Comparison of ENCODE assay signal across 9 mouse cellular contexts in genomic region chr5:112382641-112383330, GRCm38 (mm10). TPM values are rescaled to one million over a fixed set of nuclear protein-coding genes. Genes with fewer than 3 reads are reported as not detected.
DNase-seq lines count a peak whose midpoint lies in the region; ATAC-seq lines count a peak whose summit lies in the region.
"Had no signal": no experiment of that assay in that cellular context is flagged by ENCODE, and none has a peak within 500 bp of the region (broad histone marks: within the 10 kb centered on the region; RNA-seq: fewer than 3 reads in every experiment).

No protein-coding gene starts in this region.

- WGBS in hindbrain, embryonic 13.5 days = 68% methylated on average over 17 of the region's 17 CpGs
- 73% methylated on average over 17 of the region's 17 CpGs for WGBS in hindbrain, embryonic 10.5 days
- WGBS in forebrain, embryonic 15.5 days = 59% methylated on average over 16 of the region's 17 CpGs
- 39% methylated on average over 17 of the region's 17 CpGs for WGBS in stomach, embryonic 15.5 days

- peaks cover 78% of the 10 kb centered on the region for H3K36me3 ChIP-seq in hindbrain, embryonic 13.5 days
- peaks cover 68% of the 10 kb centered on the region for H3K36me3 ChIP-seq in hindbrain, embryonic 10.5 days
- H3K36me3 ChIP-seq in forebrain, embryonic 15.5 days = peaks cover 42% of the 10 kb centered on the region
- H3K36me3 ChIP-seq in stomach, embryonic 15.5 days = peaks cover 5% of the 10 kb centered on the region; the same call in 1 of the 2 replicates

- no peaks in the 10 kb centered on the region for H3K9me3 ChIP-seq in hindbrain, embryonic 13.5 days
- no peaks in the 10 kb centered on the region for H3K9me3 ChIP-seq in hindbrain, embryonic 10.5 days
- H3K9me3 ChIP-seq in forebrain, embryonic 15.5 days = no peaks in the 10 kb centered on the region
- H3K9me3 ChIP-seq in stomach, embryonic 15.5 days = no peaks in the 10 kb centered on the region

- intact Hi-C loops in left cerebral cortex, postnatal 36 days (cut with DNase I) = no loop called here

- ATAC-seq in hindbrain, embryonic 13.5 days (ENCODE audit: low FRiP score) = no peak; the same call in 1 of the 2 replicates
- no peak; the same call in 1 of the 2 replicates for ATAC-seq in forebrain, embryonic 15.5 days (replicated peaks)
- no peak for ATAC-seq in stomach, embryonic 15.5 days (ENCODE audit: insufficient read depth, low FRiP score, low read depth)

- no peak overlapping the region for H3K4me3 ChIP-seq in hindbrain, embryonic 13.5 days
- H3K4me3 ChIP-seq in hindbrain, embryonic 10.5 days = no peak overlapping the region
- no peak overlapping the region for H3K4me3 ChIP-seq in forebrain, embryonic 15.5 days
- no peak overlapping the region for H3K4me3 ChIP-seq in stomach, embryonic 15.5 days (replicated peaks)

- no peak overlapping the region for H3K4me2 ChIP-seq in hindbrain, embryonic 13.5 days
- H3K4me2 ChIP-seq in forebrain, embryonic 15.5 days (replicated peaks) = no peak overlapping the region
- no peak overlapping the region for H3K4me2 ChIP-seq in stomach, embryonic 15.5 days

- H3K4me1 ChIP-seq in hindbrain, embryonic 13.5 days (replicated peaks) = peaks cover 18% of the 10 kb centered on the region
- peaks cover 18% of the 10 kb centered on the region for H3K4me1 ChIP-seq in hindbrain, embryonic 10.5 days (replicated peaks)
- peaks cover 8% of the 10 kb centered on the region; the same call in 1 of the 2 replicates for H3K4me1 ChIP-seq in forebrain, embryonic 15.5 days
- peaks cover 10% of the 10 kb centered on the region for H3K4me1 ChIP-seq in stomach, embryonic 15.5 days

- no peaks in the 10 kb centered on the region for H3K27me3 ChIP-seq in hindbrain, embryonic 13.5 days
- no peaks in the 10 kb centered on the region for H3K27me3 ChIP-seq in hindbrain, embryonic 10.5 days (ENCODE audit: insufficient read depth, poor library complexity, severe bottlenecking)
- no peaks in the 10 kb centered on the region for H3K27me3 ChIP-seq in forebrain, embryonic 15.5 days
- no peaks in the 10 kb centered on the region for H3K27me3 ChIP-seq in stomach, embryonic 15.5 days (replicated peaks)

- DNase-seq in hindbrain, embryonic 10.5 days (ENCODE audit: low spot score) = no peak
- DNase-seq in adrenal gland, adult 8-10 months = peak; percentile 83
- peak; percentile 63 to 65 for DNase-seq in left cerebral cortex, postnatal 36 days (ENCODE audit: low spot score in 2 of 2)
- DNase-seq in B cell, adult 2 months = no peak
- DNase-seq in spleen, postnatal 36 days (ENCODE audit: low spot score in 2 of 2) = no peak

- peak overlapping the region; percentile 19; the same call in 1 of the 2 replicates for H3K9ac ChIP-seq in hindbrain, embryonic 13.5 days
- no peak overlapping the region for H3K9ac ChIP-seq in forebrain, embryonic 15.5 days (replicated peaks)
- H3K9ac ChIP-seq in stomach, embryonic 15.5 days = no peak overlapping the region
- H3K9ac ChIP-seq: liver, embryonic 14.5 days had no signal

- H3K27ac ChIP-seq in hindbrain, embryonic 13.5 days = peak overlapping the region; percentile 76
- no peak overlapping the region for H3K27ac ChIP-seq in hindbrain, embryonic 10.5 days
- H3K27ac ChIP-seq in forebrain, embryonic 15.5 days (replicated peaks) = peak overlapping the region; percentile 60
- H3K27ac ChIP-seq in stomach, embryonic 15.5 days = peak overlapping the region; percentile 44; the same call in 1 of the 2 replicates
- H3K27ac ChIP-seq: liver, embryonic 14.5 days had no signal

RNA-seq across cellular contexts. Expression of gene Asphd2, which starts 11.9 kb away (rescaled TPM):
- polyA plus RNA-seq in hindbrain, embryonic 13.5 days (2015; fragmentation: Nextera tagmentation; extraction: Ambion mirVana) = 35.5 and 37.7 TPM in 2 replicates
- polyA plus RNA-seq in hindbrain, embryonic 10.5 days (2016; fragmentation: Nextera tagmentation; extraction: Ambion mirVana) = 19.3 and 24.8 TPM in 2 replicates
- total RNA-seq in adrenal gland, adult 8-10 months (2022) = 1 to 10 TPM; 2.2 to 6.9 (median 3.5) TPM
- 81.7 and 91.9 TPM in 2 replicates for polyA plus RNA-seq in forebrain, embryonic 15.5 days (2015; fragmentation: Nextera tagmentation; extraction: Ambion mirVana)
- 100 to 1,000 TPM; 161 to 181 TPM for total RNA-seq in left cerebral cortex, postnatal 36 days (2021)
- 10.2 and 12.1 TPM in 2 replicates for polyA plus RNA-seq in stomach, embryonic 15.5 days (2015; fragmentation: Nextera tagmentation; extraction: Ambion mirVana)

RNA-seq across cellular contexts. Expression of gene Gm6583, which starts 27.0 kb away (rescaled TPM):
- polyA plus RNA-seq in hindbrain, embryonic 13.5 days (2015; fragmentation: Nextera tagmentation; extraction: Ambion mirVana) = 0.17 and 0.34 TPM in 2 replicates
- polyA plus RNA-seq in hindbrain, embryonic 10.5 days (2016; fragmentation: Nextera tagmentation; extraction: Ambion mirVana) = 0.14 and 0.30 TPM in 2 replicates
- under 1 TPM in 2 of 4 experiments, not detected in 2; 0.17 TPM for total RNA-seq in adrenal gland, adult 8-10 months (2022)
- polyA plus RNA-seq in forebrain, embryonic 15.5 days (2015; fragmentation: Nextera tagmentation; extraction: Ambion mirVana) = 0.08 and 0.27 TPM in 2 replicates
- not detected for total RNA-seq in left cerebral cortex, postnatal 36 days (2021)
- polyA plus RNA-seq in stomach, embryonic 15.5 days (2015; fragmentation: Nextera tagmentation; extraction: Ambion mirVana) = 0.22 and 0.24 TPM in 2 replicates

RNA-seq across cellular contexts. Expression of gene Hps4, which starts 39.9 kb away (rescaled TPM):
- 40.3 and 43.2 TPM in 2 replicates for polyA plus RNA-seq in hindbrain, embryonic 13.5 days (2015; fragmentation: Nextera tagmentation; extraction: Ambion mirVana)
- polyA plus RNA-seq in hindbrain, embryonic 10.5 days (2016; fragmentation: Nextera tagmentation; extraction: Ambion mirVana) = 35.8 and 36.7 TPM in 2 replicates
- 10 to 100 TPM; 27.7 to 43.6 (median 31.3) TPM for total RNA-seq in adrenal gland, adult 8-10 months (2022)
- 33.4 and 33.8 TPM in 2 replicates for polyA plus RNA-seq in forebrain, embryonic 15.5 days (2015; fragmentation: Nextera tagmentation; extraction: Ambion mirVana)
- 10 to 100 TPM; 27.8 to 33.6 TPM for total RNA-seq in left cerebral cortex, postnatal 36 days (2021)
- 31.7 and 32.9 TPM in 2 replicates for polyA plus RNA-seq in stomach, embryonic 15.5 days (2015; fragmentation: Nextera tagmentation; extraction: Ambion mirVana)

RNA-seq across cellular contexts. Expression of gene Srrd, which starts 39.9 kb away (rescaled TPM):
- 53.6 and 60.2 TPM in 2 replicates for polyA plus RNA-seq in hindbrain, embryonic 13.5 days (2015; fragmentation: Nextera tagmentation; extraction: Ambion mirVana)
- polyA plus RNA-seq in hindbrain, embryonic 10.5 days (2016; fragmentation: Nextera tagmentation; extraction: Ambion mirVana) = 52.5 and 53.2 TPM in 2 replicates
- total RNA-seq in adrenal gland, adult 8-10 months (2022) = 10 to 100 TPM; 26.0 to 51.5 (median 29.9) TPM
- polyA plus RNA-seq in forebrain, embryonic 15.5 days (2015; fragmentation: Nextera tagmentation; extraction: Ambion mirVana) = 54.0 and 57.5 TPM in 2 replicates
- 10 to 100 TPM; 26.5 to 29.7 TPM for total RNA-seq in left cerebral cortex, postnatal 36 days (2021)
- 34.0 and 37.3 TPM in 2 replicates for polyA plus RNA-seq in stomach, embryonic 15.5 days (2015; fragmentation: Nextera tagmentation; extraction: Ambion mirVana)

RNA-seq across cellular contexts. Expression of gene Tfip11, which starts 56.6 kb away (rescaled TPM):
- 32.2 and 33.7 TPM in 2 replicates for polyA plus RNA-seq in hindbrain, embryonic 13.5 days (2015; fragmentation: Nextera tagmentation; extraction: Ambion mirVana)
- polyA plus RNA-seq in hindbrain, embryonic 10.5 days (2016; fragmentation: Nextera tagmentation; extraction: Ambion mirVana) = 39.9 and 43.7 TPM in 2 replicates
- total RNA-seq in adrenal gland, adult 8-10 months (2022) = 10 to 100 TPM; 36.2 to 44.0 (median 38.9) TPM
- 33.9 and 34.4 TPM in 2 replicates for polyA plus RNA-seq in forebrain, embryonic 15.5 days (2015; fragmentation: Nextera tagmentation; extraction: Ambion mirVana)
- 10 to 100 TPM; 44.4 to 46.8 TPM for total RNA-seq in left cerebral cortex, postnatal 36 days (2021)
- 23.3 and 25.3 TPM in 2 replicates for polyA plus RNA-seq in stomach, embryonic 15.5 days (2015; fragmentation: Nextera tagmentation; extraction: Ambion mirVana)

Comparison
In these comparisons a context has a peak if more than half of its experiments do, and no peak if none do; other contexts are left out.
1. DNase-seq: peak in adrenal gland, adult 8-10 months (single experiment) and left cerebral cortex, postnatal 36 days (2 of 2); none in hindbrain, embryonic 10.5 days (single experiment), B cell, adult 2 months (0 of 2) and spleen, postnatal 36 days (0 of 2).